Mouse (Mus musculus) lung, embryonic 14.5 days (tissue): ENCODE data around the gene Pafah2. TPM values are rescaled to one million over a fixed set of nuclear protein-coding genes. Genes with fewer than 3 reads are reported as not detected.
"Not testable (repeated sequence)": the region's sequence is repeated elsewhere in the genome, so short reads cannot be mapped to it uniquely, and the experiment has no call there.

ENCODE experiments used
- ATAC-seq: fragments of 200-750 bp; cut with Nextera tagmentation; 2 replicates; pipeline ENCODE4 v1.8.0; 2017; ENCODE audit warnings: mild to moderate bottlenecking, moderate TSS enrichment, moderate library complexity; ENCODE audit not compliant: insufficient read depth
- DNase-seq: peaks from one replicate; pipeline ENCODE4 v3.0.0-alpha.2; 2015
- H3K27ac ChIP-seq: fragments of 300-500 bp; sonication (generic); 2 replicates; pipeline ENCODE4 v1.5.1; 2014; ENCODE audit warnings: low read depth, mild to moderate bottlenecking, moderate library complexity
- H3K27me3 ChIP-seq: fragments of 300-500 bp; sonication (generic); 2 replicates; pipeline ENCODE4 v1.6.1; 2014; ENCODE audit warnings: low read length, control low read depth; ENCODE audit not compliant: insufficient read depth
- H3K36me3 ChIP-seq: fragments of 300-500 bp; sonication (generic); 2 replicates; pipeline ENCODE4 v1.6.1; 2014; ENCODE audit warnings: control low read depth; ENCODE audit not compliant: insufficient read depth
- H3K4me1 ChIP-seq: fragments of 300-500 bp; sonication (generic); 2 replicates; pipeline ENCODE4 v1.6.1; 2014; ENCODE audit warnings: antibody characterized with exemption, control low read depth; ENCODE audit not compliant: insufficient read depth
- H3K4me2 ChIP-seq: fragments of 300-500 bp; sonication (generic); 2 replicates; pipeline ENCODE4 v1.6.1; 2014; ENCODE audit warnings: mild to moderate bottlenecking
- H3K4me3 ChIP-seq: fragments of 300-500 bp; sonication (generic); 2 replicates; pipeline ENCODE4 v1.5.1; 2014; ENCODE audit warnings: low read depth, low read length
- H3K9ac ChIP-seq: fragments of 300-500 bp; sonication (generic); 2 replicates; pipeline ENCODE4 v1.6.1; 2014
- H3K9me3 ChIP-seq: fragments of 300-500 bp; sonication (generic); 2 replicates; pipeline ENCODE4 v1.6.1; 2016; ENCODE audit warnings: low read depth, low read length, control low read depth
- CTCF ChIP-seq: IDR thresholded peaks from 2 replicates; pipeline ENCODE4 v1.5.1; 2016; ENCODE audit warnings: antibody characterized with exemption, low read depth
- WGBS: fragments of 180-500 bp; shearing (Covaris S2); extraction: QIAGEN DNeasy Blood & Tissue Kit; methylation state at CpG from one replicate; pipeline ENCODE4 v1.1.7; 2014; 5-methylcytosine and 5-hydroxymethylcytosine counted together
- polyA plus RNA-seq: library from polyadenylated mRNA; unstranded; fragments of >200 nt; fragmentation: Nextera tagmentation; extraction: Ambion mirVana; gene quantifications from 2 replicates; pipeline ENCODE4 v1.2.1, GENCODE M21; 2014

The Pafah2 gene
- polyA plus RNA-seq, 1 experiment from 2014 or later = 10.5 TPM

DNA sequence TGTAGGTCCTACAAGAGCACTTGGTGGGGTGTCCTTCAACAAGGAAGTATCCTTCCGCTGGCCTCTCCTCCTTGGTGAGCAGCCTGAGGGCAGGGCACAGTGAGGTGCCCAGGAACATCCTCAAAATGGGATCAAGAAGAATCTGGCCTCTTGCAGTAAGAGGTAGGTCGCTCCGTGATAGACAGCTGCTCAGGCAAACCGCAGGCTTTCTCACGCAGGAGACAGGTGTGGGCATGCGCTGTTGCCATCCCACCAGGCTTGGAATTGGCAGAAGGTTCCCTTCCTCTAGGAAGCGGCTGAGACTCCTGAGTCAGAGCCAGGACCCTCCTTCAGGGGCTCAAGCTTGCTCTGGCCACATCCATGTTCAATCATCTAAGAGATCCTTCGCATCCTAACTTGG, 22.8 kb upstream of the Pafah2 start:
- 74% methylated on average over 8 of the region's 8 CpGs for WGBS
- ATAC-seq = no peak

DNA sequence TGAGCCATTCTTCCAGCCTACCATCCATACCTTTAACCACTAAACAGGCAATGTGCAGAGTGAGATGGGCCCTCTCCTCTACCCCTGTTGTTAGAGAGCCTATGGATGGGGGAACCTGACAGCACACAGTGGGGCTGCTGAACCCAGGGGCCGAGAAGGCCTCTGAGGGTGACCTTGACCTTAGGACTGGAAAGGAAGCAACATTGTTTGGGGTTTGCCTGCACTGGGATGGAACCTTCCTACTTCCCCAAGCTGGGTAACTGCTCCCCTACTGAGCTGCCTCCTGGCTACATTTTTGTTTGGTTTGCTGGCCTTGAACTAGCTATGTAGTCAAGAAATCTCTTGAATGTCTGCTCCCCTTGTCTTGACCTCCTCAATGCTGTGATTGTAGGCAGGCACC, 21.8 kb upstream of the Pafah2 start:
- DNase-seq (no peak), ATAC-seq (no peak)
- 50% methylated on average over 1 of the region's 1 CpGs for WGBS
- H3K4me2 ChIP-seq = no peak overlapping the region
- H3K9ac ChIP-seq = no peak overlapping the region
- H3K27me3 ChIP-seq = peaks cover 25% of the 10 kb centered on the region
- H3K9me3 ChIP-seq = no peaks in the 10 kb centered on the region
- no peak overlapping the region for H3K27ac ChIP-seq
- no peaks in the 10 kb centered on the region for H3K36me3 ChIP-seq
- peaks cover 4% of the 10 kb centered on the region; the same call in 1 of the 2 replicates for H3K4me1 ChIP-seq
- H3K4me3 ChIP-seq = no peak overlapping the region
- no peak for TF ChIP-seq CTCF

More for the DNA sequence above, 22.8 kb upstream of the Pafah2 start:
- Histone ChIP-seq H3K9me3 (no peaks in the 10 kb centered on the region), H3K4me1 (peaks cover 4% of the 10 kb centered on the region; the same call in 1 of the 2 replicates), H3K4me3 (no peak overlapping the region), H3K9ac (no peak overlapping the region), H3K4me2 (no peak overlapping the region), H3K27me3 (peaks cover 27% of the 10 kb centered on the region), H3K36me3 (no peaks in the 10 kb centered on the region), H3K27ac (no peak overlapping the region)
- DNase-seq = no peak
- no peak for TF ChIP-seq CTCF

DNA sequence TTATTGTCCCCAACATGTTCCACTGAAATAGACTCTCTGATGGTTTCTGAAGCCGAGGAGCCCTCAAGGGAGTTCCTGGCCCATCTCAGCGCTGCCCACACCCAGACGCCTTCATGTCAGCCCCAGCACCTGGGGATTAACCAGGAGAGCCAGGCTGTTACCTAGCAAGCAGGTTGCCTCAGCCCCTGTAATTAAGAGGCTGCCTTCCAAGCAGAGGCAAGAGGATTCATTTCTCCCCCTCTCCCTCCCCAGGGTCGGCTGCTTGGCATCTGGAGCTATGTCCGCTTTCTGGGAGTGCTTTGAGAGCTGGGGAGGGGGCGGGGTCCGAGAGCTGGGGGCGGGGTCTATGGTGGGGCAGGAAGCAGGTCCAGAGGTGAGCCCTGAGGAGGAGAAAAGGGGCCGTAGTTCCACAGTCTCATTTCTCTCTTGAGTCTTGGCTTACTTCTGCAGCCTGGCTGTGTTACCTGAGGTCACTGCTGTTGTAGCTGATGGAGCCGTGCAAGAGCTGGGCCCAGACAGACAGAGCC, 18.0 kb upstream of the Pafah2 start:
- Histone ChIP-seq H3K4me2 (no peak overlapping the region), H3K27me3 (no peaks in the 10 kb centered on the region), H3K9me3 (no peaks in the 10 kb centered on the region), H3K4me3 (no peak overlapping the region), H3K4me1 (no peaks in the 10 kb centered on the region), H3K36me3 (no peaks in the 10 kb centered on the region), H3K27ac (no peak overlapping the region), H3K9ac (no peak overlapping the region)
- ATAC-seq (no peak), DNase-seq (no peak)
- WGBS = 34% methylated on average over 9 of the region's 10 CpGs
- TF ChIP-seq CTCF = no peak

DNA sequence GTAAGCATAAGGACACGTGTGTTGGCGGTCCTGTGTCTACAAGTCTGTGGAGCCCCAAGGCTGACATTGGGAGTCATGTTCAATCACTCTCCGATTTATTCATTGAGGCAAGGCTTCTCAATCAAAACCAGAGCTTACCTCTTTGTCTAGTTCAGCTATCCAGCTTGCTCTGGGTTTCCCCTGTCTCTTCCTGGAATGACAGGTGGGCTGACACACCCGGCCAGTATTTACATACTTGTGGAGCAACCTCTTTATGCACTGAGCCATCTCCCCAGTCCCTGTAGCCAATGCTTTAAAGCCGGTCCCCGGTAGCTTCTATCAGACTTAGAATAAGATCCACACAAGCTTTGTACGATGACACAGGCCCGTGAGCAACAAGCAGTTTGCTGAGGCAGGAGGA, 16.6 kb upstream of the Pafah2 start:
- DNase-seq = no peak
- 72% methylated on average over 8 of the region's 8 CpGs for WGBS
- Histone ChIP-seq H3K27ac (no peak overlapping the region), H3K27me3 (no peaks in the 10 kb centered on the region), H3K9ac (no peak overlapping the region), H3K4me2 (no peak overlapping the region), H3K4me3 (no peak overlapping the region), H3K9me3 (no peaks in the 10 kb centered on the region), H3K36me3 (no peaks in the 10 kb centered on the region), H3K4me1 (no peaks in the 10 kb centered on the region)
- no peak for TF ChIP-seq CTCF
- no peak for ATAC-seq

DNA sequence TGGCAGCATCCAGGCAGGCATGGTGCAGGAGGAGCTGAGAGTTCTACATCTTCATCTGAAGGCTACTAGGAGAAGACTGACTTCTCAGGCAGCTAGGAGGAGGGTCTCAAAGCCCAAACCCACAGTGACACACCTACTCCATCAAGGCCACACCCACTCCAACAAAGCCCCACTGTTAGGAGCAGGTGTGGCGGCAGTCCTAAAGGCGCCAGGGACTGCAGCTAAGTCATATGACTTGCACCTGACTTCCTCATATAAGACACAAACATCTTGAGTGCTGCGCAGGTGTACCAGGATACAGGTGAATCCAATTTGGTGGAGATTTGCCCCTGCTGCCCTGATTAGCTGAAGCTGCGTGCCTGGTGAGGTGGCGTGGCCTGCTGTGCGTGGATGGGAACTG, 12.4 kb upstream of the Pafah2 start, which contains the start of gene Extl1:
Extl1 (minus strand) TSS at position 101 of the 400 bp plus-strand sequence.
- not testable (repeated sequence) for ATAC-seq

DNA sequence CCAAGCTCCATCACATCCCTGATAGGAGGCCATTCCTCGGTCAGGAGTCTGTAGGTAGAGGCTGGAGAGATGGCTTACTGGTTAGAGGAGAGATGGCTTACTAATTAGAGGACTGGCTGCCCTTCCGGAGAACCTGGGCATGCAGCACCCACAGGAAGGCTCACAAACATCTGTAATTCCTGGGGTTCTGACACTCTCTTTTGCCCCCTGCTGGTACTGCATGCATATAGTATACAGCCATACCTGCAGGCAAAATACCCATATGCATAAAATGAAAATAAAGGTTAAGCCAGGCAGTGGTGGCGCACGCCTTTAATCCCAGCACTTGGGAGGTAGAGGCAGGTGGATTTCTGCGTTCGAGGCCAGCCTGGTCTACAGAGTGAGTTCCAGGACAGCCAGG, 8.9 kb upstream of the Pafah2 start:
- DNase-seq = peak; percentile 46
- Histone ChIP-seq H3K4me2 (no peak overlapping the region), H3K9ac (no peak overlapping the region), H3K27ac (no peak overlapping the region), H3K9me3 (no peaks in the 10 kb centered on the region), H3K27me3 (no peaks in the 10 kb centered on the region), H3K4me1 (no peaks in the 10 kb centered on the region), H3K36me3 (no peaks in the 10 kb centered on the region), H3K4me3 (no peak overlapping the region)
- peak; percentile 62 for TF ChIP-seq CTCF
- 65% methylated on average over 6 of the region's 6 CpGs for WGBS
- ATAC-seq = no peak

More for the DNA sequence above, 12.4 kb upstream of the Pafah2 start, which contains the start of gene Extl1:
- not testable (repeated sequence) for H3K4me3 ChIP-seq, H3K4me1 ChIP-seq, H3K27me3 ChIP-seq, DNase-seq, H3K27ac ChIP-seq, H3K9ac ChIP-seq, H3K9me3 ChIP-seq, H3K36me3 ChIP-seq, H3K4me2 ChIP-seq
- 79% methylated on average over 2 of the region's 6 CpGs for WGBS

DNA sequence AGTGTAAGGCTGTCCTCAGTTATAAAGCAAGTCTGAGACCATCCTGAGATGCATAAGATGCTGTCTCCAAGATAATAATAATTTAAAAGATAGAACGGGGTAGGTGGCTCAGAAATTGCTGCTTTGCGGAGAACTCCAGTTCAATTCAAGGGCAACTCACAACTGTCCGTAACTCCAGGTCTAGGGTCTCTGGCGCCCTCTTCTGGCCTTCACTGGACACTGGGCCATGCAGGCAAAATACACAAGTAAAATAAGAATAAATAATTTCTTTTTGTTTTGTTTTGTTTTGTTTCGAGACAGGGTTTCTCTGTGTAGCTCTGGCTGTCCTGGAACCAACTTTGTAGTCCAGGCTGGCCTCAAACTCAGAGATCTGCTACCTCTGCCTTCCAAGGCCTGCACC, 7.7 kb upstream of the Pafah2 start:
- no peak overlapping the region for H3K4me2 ChIP-seq
- no peak overlapping the region for H3K27ac ChIP-seq
- no peak overlapping the region for H3K9ac ChIP-seq
- H3K4me3 ChIP-seq = no peak overlapping the region
- no peaks in the 10 kb centered on the region for H3K36me3 ChIP-seq
- DNase-seq (peak; percentile 86), ATAC-seq (no peak)
- WGBS = 7% methylated on average over 5 of the region's 5 CpGs
- TF ChIP-seq CTCF = peak; percentile 82
- H3K27me3 ChIP-seq = no peaks in the 10 kb centered on the region
- H3K9me3 ChIP-seq = no peaks in the 10 kb centered on the region
- H3K4me1 ChIP-seq = no peaks in the 10 kb centered on the region

DNA sequence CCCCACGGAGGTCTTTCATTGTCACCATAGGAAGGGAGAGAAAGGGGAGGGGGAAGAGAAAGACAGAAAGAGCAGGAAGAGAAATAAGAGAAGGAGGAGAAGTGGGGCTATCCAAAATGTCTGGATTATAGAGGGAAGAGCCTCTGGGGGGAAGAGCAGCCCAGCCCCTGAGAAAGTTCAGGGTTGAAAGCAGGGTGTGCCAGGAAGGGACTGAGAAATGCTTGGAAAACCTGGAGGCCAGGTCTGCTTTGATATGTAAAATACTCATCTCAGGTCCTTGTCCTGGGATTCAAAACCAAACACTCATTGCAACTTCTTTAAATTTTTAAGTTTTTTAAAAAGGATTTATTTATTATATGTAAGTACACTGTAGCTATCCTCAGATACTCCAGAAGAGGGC, 4.5 kb upstream of the Pafah2 start:
- Histone ChIP-seq H3K27ac (no peak overlapping the region), H3K9me3 (no peaks in the 10 kb centered on the region), H3K27me3 (no peaks in the 10 kb centered on the region), H3K4me1 (no peaks in the 10 kb centered on the region), H3K4me2 (no peak overlapping the region), H3K36me3 (no peaks in the 10 kb centered on the region), H3K4me3 (no peak overlapping the region), H3K9ac (no peak overlapping the region)
- DNase-seq = no peak
- no peak for ATAC-seq
- WGBS = 83% methylated on average over 1 of the region's 1 CpGs
- no peak for TF ChIP-seq CTCF
